Mouse (Mus musculus): ENCODE results near the gene Cadps2.

Gene Cadps2

DNA sequence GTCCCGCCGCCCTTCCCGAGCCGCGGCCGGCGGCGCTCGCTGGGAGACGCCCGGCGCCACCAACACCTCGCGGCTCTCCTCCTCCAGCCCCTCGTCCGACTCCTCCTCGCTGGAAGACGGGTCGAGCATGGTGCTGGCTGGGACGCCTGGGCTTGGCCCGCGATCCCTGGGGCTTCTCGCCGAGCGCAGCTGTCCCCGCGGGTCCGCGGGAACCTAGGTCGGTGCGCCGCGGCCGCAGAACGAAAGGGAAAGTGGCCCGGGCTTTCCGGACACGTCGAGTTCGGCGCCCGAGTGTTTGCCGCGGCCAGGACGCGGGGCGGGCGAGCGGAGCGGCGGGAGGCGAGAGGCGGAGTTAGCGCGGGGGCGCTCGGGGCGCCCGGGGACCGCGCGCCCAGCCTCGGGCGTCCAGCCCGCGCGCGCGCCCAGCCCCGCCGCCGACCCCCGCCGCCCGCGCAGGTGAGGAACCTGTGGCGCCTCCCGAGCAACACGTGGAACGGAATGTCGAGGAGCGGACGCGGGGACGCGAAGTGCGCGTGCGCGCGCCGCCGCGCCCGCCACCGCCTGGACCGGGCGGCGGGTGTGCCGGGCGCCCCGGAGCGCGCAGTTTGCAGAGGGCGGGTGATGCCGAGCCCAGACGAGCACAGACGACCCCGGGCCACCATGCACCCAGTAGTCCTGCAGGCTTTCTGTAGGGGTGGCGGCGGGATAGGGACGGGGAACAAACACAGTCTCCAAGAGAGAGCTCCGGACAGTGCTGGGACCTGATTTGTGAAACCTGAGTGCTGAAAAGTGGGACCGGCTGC, at the start of gene Cadps2:
Cadps2 (minus strand) TSS at position 413 of the 803 bp plus-strand sequence.
- DNase-seq (ENCODE audit: extremely low spot score): peak; percentile 63

DNA sequence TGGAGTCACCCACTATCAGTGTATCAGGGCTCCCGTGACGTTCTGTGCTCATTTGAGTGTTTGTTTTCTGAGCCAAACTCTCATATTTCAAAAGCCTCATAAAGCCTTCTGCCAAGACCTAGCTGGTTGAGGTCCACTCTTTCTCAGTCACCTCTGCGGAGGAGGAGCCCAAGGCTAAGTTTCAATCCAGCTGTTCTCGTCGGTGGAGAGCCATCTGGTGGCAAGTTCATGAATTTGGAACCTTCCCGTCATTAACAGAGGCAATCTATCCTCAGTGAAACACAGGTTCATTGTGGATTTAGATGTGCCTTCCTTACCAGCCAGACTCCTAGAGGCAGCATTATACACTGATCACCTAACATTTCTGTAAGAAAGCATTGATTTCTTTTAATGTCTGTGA, 47.2 kb upstream of the Cadps2 start:
- peak; percentile 33 for DNase-seq (ENCODE audit: extremely low spot score)

DNA sequence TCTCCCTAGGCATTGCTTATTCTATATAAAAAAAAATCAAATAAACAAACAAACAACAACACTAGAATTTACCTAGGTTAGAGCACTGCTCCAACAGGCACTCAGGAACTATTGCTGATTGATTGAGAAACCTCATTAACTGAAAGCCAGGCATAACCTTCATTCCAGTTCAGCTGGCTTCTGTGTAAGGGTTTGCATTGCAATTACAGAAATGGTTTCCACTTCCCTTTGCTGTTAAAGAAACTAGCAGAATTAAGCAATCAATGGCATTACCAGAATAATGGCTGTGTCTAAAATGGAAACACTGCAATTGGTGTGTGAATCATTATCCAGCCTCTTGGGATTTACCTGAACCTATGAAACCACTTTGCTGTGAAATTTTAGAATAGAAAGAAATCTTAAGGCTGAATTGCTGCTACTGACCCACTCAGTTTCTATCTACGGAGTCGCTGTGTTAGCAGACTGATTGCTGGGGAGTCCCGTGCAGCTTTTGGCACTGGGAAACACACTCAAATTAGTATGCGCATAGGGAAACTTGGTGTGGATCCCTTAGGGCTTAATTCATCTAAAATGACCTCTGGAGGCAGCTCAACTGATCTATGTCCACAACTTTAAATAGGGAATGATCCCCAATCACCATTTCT, 37.7 kb upstream of the Cadps2 start:
- DNase-seq (ENCODE audit: extremely low spot score): no peak

DNA sequence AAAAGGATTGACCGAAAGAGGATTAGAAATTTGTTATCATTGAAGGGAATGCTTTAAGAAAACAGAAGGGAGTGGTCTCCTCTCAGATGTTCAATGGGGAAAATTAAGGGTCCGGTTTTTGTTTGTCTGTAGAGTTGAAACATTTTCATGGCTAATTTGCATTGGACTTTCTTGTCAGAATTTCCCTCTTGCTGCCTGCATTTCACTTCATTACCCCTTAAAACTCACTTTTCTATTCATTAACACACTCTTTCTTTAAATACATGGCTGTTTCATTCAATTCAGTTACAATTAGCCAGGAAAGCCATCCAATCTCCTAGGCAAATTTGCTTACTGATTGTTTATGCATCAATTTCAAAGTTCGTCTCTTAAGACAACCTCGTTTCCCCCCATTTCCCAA, 37.1 kb upstream of the Cadps2 start:
- no peak for DNase-seq (ENCODE audit: extremely low spot score)

DNA sequence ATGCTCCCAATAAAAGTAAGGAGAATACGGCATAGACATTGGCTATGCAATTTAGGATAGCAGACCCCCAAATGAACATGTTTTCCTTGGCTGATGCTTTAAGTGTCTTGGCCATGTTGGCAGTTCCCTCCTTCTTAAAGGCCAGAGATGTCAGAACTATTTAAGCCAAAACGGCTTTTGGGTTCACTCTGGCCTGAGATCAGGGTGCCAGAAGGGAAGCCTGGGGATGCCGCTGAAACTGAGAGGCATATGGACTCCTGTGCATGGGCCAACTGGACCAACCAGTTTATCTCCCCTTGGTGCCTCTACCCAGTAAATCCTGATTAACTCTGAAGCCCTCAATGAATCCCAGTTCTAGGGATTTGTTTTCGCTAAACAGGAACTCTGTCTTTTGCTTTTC, 34.6 kb upstream of the Cadps2 start:
- no peak for DNase-seq (ENCODE audit: extremely low spot score)

DNA sequence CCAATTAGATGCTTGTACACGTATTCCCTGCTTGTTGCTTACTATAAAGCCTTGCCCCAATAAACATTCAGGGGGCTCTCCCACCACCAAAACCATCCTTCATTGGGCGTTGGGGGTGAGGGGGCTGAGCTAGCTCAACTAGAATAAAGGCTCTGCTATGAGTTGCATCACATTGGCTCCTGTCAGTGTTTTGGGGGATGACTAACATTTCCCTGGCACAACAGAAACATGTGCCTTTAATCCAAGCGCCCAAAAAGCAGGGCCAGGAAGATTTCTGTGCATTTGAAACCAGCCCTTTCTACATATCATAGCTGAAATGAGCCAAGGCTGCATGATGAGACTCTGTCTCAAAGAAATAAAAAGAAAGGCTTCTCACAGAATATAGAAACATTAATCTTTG, 34.0 kb upstream of the Cadps2 start:
- DNase-seq (ENCODE audit: extremely low spot score): no peak

DNA sequence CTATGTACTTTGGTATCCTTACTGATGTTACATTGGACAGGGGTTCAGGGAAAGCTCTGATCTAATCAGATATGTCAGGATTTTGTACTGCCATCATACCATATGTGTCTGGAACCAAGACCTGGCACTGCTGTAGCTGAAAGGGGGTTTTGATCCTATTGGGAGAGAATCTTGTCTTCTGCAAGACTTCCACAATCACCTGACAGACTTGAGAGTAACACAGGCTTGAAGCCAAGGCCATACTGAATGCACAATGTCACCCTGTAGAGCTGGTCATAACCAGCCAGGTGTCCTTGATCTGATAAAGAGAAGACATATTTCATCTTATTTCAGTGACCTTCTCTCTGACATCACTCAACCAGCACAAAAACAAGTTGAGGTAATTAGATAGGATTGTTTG, 30.8 kb upstream of the Cadps2 start:
- no peak for DNase-seq (ENCODE audit: extremely low spot score)

DNA sequence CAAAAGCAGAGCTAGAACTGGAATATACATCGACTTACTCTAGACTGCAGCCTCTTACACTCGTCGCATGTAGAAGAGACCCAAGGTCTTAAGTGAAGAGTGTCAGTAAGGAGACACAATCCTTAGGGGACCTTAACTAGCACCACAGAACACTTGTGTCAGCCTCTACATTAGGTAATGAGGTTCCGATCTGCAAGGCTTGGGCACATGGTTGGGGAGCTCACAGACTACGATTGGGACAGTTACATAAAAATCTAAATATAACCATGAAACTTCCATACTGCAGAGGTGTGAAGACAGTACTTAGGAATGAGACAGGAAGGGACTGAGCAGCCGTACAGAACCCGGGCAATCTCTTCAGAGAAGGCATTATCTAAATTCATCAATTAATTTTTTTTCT, 27.1 kb upstream of the Cadps2 start:
- DNase-seq (ENCODE audit: extremely low spot score): no peak

DNA sequence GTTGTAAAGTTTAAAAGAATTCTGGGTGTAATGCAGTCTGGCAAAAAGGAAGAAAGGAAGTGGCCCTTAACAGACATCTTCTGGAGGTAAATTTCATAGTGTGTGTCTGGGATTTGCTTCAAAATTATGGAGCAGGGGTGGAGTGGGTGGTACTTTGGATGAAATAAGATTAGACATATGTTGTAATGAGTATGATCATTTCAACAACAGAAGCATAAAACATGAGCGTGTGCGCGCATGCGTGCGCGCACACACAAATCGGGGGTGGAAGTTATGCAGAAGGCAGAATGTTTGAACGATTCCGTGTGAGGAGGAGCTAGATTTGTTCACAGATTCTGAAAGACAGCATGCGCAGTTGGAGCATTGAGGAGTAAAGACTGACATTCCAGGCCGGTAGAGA, 14.2 kb upstream of the Cadps2 start:
- no peak for DNase-seq (ENCODE audit: extremely low spot score)

DNA sequence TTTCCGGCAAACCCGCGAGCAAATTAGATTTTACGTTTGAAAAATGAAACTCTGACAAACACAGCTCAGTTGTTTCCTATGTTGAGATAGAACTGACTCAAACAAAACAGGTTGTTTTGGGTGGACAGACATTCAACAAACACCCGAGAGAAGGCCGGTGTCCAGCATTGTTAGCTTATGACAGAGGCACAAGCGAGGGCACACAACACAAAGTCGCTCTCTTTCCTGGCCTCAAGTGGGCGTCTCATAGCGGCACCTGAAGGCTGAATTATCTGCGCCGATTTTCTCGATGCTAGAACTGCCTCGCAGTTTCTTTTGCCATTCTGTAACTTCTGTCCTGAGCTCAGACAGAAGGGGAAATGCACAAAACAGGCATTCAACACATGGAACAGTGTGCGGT, 780 bp upstream of the Cadps2 start:
- peak; percentile 38 for DNase-seq (ENCODE audit: extremely low spot score)

DNA sequence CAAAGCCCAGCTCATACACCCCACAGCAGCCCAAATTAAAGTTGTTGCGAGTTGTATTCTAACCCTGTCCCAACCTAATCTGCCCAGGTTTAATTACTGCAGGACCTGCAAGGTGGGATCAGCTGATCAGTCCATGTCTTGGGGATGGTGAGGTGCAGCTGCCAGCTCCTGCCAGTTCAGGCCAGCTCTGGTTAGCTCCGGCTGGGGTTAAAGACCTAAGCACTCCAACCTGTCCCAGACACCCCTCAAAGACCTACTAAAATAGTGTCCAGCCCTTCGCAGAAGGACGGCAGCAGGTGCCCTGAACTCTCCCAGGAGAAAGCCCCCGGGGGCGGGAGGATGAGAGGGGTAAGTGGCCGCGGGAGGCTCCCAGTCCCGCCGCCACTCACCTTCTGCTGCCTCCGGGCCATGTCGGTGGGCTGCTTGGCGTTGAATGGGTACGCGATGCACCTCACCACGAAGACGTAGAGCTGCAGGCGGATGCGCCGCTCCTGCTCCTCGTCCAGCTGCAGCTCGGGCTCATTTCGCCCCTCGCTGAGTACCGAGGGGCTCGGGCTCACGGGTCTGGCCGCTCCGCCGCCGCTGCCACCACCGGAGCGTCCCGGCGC, 716 bp downstream of the Cadps2 start:
- no peak for DNase-seq (ENCODE audit: extremely low spot score)

DNA sequence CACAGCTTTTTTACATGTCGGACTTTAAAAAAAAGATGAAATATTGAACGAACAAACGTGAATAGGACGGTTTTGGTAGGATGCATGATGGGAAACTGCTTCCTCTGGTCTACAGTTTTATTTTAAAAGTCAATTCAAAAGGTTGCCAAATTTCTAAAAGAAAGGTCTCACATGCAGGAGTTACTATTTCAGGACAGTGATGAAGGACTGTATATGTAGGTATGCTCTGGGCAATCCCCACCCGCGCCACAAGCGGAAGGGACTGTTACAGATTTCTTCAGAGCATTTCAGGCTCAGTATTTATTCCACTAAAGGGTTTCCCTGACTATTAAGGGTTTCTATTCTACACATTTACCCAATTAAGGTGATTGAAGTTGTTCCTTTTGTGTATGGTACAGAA, 1.6 kb downstream of the Cadps2 start:
- no peak for DNase-seq (ENCODE audit: extremely low spot score)

DNA sequence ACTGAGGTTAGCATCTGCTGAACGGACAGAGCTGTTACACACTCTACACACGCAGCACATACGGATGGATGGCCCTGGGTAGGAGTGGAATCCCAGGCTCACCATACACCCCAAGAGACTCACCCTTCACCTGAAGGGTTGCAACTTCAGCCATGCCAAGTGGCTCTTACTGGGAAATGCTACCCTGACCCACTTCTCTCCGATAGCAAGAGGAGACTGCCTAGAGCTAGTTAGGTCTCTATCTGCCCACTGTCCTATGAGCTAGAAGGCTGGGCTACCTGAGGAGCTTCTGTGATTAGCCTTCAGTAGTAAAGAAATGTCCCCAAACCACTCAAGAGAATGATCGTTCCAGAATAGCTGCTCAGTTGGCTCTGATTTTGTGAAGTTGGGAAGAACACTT, 2.1 kb downstream of the Cadps2 start:
- no peak for DNase-seq (ENCODE audit: extremely low spot score)

DNA sequence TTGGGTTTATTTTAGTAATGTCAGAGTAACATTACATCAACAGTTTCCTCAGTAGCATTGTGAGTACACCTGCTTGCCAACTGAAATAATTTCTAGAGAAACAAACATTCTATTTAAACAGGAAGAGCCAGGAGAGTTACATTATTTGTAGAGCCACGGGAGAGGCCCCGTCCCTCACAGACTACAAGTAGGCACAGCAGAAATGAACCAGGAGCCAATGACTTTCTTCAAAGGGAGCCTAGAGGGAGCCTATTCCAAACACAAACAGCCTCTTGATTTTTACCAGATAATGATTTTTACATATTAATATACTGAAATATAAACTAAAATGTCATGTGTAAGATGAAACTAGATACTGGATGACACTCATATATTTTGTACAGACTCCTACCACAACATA, 2.5 kb downstream of the Cadps2 start:
- DNase-seq (ENCODE audit: extremely low spot score): no peak

DNA sequence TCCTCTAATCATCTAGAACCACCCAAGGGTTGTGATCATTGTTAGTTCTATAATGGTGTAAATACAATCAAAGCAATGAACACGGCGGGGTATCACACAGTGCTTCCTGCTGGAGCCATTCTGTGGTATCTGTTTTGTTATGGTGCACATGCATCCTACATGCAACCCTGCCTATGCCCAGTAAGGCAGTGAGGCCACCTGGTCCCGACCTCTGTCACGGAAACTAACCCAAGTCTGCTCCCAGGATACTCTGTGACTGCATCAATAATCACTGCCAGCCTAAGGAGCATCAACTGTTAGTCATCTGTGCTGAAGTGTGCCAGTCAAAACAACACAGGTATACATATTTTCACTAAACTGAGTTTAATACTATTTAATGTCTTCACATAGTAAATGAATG, 3.7 kb downstream of the Cadps2 start:
- no peak for DNase-seq (ENCODE audit: extremely low spot score)

DNA sequence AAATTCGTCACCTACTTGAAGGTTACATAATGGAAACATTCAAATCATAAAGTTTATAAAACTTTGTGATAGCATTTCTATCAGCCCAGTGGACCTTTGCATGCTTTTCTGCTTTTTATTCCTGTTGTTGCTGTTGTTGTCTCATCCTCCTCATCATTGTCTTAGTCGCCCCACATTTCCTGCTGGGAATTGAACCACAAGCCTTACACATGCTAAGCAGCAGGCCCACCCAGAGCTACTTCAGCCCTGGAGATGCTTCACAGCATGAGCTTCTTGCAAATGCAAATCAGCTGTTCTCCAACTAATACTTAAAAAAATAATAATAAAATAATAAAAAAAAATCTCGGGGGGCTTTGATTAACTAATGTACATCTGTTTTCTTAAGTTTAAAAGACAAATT, 8.5 kb downstream of the Cadps2 start:
- no peak for DNase-seq (ENCODE audit: extremely low spot score)

DNA sequence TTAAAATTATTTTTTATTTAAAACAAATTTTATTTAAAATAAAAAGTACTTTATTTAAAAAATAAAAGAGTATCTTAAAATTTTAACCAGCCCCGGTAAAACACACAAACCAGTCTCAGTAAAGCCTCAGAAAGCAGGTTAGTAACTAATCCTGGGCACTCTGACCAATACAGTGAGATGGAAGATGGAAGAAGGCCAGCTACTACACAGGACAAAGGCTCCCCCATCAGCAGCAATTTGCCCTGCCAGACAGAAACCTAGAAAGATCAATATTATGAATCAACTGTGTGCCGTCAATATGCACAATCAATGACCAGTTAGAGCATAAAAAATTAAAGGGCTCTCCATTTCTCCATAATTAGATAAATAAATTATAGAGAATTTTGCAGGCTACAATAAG, 9.9 kb downstream of the Cadps2 start:
- DNase-seq (ENCODE audit: extremely low spot score): no peak

DNA sequence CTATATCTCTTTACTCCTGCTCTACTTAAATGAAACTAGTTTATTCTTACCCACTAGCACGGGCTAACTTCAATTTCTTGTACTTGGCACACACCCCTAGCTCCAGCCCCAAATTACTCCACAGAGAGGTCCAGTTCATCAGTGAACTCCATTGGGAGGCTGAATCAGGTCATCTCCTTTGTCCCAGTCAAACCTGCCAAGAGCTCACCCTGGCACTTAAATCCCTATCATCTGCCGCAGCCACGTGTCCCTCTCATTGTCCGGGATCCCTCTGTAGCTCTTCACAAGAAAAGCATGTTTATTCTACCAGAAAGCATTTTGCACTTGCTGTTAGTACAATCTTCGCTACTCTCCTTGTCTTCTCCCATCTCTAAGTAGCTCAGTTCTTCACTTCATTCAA, 17.4 kb downstream of the Cadps2 start:
- DNase-seq (ENCODE audit: extremely low spot score): no peak

DNA sequence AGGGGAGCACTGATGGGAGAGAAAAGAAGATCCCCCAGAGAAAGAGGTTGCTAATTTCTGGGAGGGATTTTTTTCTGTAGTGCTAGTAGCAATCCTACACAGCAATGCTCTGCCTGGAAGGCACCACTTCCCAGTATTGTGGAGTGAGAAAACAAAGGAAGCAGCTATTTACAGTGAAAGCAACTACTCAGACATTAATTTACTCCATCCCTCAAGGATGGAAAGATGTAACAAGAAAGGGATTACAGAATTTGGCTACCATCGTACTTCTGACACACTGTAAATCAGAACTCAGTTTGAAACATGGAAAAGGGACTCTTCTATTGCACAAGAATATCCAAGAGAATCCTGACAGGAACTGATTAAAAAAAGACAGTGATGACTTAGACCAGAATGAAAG, 29.1 kb downstream of the Cadps2 start:
- no peak for DNase-seq (ENCODE audit: extremely low spot score)

DNA sequence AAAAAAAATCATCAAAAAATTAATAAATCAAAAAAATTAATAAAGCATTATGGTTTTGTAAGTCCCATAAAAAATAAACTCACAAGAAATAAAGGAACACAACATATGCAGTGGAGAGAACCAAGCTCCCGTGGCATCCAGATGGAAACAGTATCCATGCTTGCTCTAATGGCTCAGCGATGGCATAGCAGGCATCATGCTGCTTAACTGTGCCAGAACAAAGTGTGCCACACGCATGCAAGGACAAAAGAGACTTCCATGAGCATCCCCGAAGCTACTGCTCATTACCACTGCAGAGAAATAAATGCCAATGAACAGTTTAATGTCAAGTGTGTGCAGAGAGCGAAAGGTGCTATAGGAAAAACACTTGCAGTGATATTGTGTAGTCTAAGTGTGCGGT, 29.9 kb downstream of the Cadps2 start:
- DNase-seq (ENCODE audit: extremely low spot score): no peak

DNA sequence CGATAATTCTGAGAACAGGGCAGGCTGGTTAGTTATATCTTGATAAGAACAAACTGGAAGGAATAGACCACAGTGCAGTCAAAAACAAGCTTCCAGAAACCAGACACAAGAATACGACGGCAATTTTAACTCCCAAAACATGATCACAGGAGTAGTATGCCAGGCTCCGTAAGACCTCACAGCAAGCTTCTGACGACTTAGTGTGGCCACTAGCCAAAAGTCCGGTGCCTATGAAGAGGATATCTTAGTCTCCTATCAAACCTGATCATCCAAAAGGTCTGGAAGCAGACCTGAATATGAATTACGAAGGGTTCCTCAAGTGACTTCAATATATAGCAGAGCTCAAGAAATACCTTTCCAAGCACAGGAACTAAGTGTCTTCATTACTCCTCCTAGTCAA, 33.9 kb downstream of the Cadps2 start:
- DNase-seq (ENCODE audit: extremely low spot score): no peak

DNA sequence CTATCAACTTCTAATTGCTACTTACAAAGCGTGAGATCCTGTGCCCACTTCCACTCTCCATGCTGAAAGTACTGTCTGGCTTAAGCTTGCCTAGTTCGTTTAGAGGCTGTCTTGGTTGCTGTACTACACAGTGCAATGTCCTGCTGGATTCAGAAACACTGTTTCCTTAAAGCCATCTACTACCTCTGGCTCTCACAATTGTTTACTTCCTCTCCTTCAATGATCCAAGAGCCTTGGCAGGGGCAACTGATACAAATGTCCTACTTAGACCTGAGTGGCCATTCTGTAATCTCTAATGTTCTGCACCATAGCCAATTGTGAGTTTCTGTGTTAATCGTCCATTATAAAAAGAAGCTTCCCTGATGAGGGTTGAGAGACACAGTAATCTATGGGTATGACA, 47.4 kb downstream of the Cadps2 start:
- DNase-seq (ENCODE audit: extremely low spot score): no peak

DNA sequence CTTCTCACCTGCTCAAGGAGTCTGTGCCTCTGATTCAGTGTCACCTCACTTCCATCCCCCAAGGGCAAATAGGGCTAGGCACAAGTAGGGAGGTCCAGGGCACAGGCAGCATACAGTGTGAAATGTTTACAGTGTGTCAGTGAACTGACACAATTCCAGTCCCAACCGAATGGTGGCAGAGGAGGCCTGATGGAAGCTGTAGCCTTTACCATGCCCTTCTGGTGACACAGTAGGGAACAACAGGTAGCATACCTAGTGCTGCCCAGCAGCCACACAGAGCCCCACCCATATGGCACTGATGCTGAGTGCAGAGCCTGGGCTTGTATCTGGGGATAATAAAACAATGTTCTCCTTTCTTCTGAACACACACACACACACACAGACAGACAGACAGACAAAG, 61.6 kb downstream of the Cadps2 start:
- no peak for DNase-seq (ENCODE audit: extremely low spot score)
